Mouse (Mus musculus) urinary bladder, postnatal 14 days (tissue): ENCODE data around the gene 3110082I17Rik.
A peak's percentile ranks its signal among the peaks of the same experiment; 100 is the strongest.

Experiments
- DNase-seq: peaks from one replicate; pipeline ENCODE4 v3.0.0; 2021; ENCODE audit warnings: low spot score

3110082I17Rik gene

DNA sequence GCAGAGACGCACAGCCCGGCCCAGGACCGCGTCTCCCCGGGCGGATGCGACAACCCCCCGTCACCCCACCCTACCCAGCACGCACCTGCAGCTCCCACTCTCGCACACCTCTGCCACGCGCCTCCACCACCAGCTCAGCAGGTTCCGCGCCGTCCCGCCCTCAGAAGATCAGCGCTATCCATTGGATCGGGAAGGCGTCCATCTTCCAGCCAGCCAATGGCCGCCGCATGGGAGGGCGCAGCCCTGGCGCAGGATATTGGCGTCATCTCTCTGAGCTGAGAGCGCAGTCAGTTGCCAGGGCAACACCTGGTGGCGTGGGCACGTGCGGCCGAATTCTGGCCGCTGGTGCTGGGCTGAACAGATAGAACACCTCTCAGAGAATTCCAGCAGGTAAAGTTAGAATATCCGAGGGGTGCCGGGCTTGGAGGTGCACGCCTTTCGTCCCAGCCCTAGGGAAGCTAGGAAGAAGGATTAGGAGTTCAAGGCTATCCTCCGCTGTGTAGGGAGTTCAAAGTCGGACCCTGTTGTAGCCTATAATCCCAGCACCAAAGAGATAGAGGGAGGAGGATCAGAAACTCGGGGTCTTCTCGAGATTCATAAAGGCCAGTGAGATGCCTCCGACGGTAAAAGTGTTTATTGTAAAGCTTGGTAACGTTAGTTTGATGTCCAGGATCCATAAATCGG lies at the start of gene 3110082I17Rik:
Gene 3110082I17Rik (minus strand): TSS at position 144 of the 684 bp plus-strand sequence.
- DNase-seq, result peak; percentile 99

- DNase-seq, result no peak
These were observed 45.9 kb upstream of the 3110082I17Rik start for GRCm38 (mm10) chr5:139506207-139506606.

GRCm38 (mm10) chr5:139505073-139505606 lies 44.8 kb upstream of the 3110082I17Rik start:
- DNase-seq, result peak; percentile 84

GRCm38 (mm10) chr5:139502281-139502680 lies 42.0 kb upstream of the 3110082I17Rik start:
- DNase-seq, result no peak

- no peak for DNase-seq
These were observed 38.5 kb upstream of the 3110082I17Rik start for GRCm38 (mm10) chr5:139498791-139499190.

DNA sequence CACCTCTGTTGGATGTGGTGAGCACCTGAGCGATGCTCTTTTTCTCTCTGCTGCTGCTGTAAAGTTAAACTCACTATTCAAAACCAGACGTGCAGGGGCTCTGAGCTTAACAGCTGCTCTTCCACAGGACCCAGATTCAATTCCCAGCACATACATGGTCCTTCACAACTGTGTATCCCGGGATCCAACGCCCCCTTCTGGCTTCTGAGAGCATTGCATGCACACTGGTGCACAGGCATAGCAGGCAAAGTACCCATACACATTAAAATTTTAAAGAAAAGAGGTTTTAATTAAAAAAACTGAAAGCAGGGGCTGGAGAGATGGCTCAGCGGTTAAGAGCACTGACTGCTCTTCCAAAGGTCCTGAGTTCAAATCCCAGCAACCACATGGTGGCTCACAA lies 36.6 kb upstream of the 3110082I17Rik start:
- no peak for DNase-seq

DNA sequence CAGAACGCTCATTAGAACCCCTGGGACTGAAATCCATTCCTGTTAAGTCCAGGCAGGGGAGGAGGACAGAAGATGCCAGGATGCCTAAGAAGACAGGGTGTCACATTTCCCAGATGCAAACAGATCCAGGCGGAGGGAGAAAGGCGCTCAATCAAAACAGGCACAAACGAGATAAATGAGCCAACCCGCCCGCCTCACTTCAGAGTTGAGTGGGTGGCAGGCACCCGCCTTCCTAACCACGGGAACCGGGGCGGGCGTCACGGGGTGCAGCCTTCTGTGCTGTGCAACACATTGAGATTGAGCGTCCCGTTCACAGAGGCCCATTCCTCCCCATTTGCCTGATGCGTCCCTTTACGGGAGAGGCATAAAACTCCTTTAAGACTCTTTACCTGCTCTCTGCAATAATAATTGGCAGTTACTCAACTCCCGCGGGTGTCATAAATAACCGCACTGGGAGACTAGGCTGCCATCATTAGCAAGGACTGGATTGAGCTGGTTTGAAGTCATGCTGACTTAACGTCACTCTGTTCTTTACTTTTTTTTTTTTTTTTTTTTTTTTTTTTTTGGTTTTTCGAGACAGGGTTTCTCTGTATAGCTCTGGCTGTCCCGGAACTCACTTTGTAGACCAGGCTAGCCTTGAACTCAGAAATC lies 34.8 kb upstream of the 3110082I17Rik start:
- no peak for DNase-seq

DNA sequence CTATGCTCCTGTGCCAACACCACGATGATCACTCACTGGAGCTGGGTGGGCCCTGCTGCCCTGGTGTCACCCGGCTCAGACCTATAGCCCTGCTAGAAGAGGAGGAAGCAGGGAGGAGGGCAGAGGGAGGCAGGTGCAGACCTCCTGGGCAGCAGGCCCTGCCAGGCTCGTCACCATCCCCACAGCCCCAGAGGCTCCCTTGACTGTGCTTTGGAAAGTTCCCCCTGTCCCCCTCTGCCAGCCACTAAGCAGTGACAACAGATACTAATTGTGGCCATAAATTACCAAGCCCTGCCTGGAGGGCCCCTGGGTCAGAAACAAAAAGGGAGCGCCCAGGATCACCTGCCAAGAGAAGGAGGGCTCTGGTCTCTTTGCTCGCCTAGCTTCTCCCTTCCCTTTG lies 33.4 kb upstream of the 3110082I17Rik start:
- no peak for DNase-seq

DNA sequence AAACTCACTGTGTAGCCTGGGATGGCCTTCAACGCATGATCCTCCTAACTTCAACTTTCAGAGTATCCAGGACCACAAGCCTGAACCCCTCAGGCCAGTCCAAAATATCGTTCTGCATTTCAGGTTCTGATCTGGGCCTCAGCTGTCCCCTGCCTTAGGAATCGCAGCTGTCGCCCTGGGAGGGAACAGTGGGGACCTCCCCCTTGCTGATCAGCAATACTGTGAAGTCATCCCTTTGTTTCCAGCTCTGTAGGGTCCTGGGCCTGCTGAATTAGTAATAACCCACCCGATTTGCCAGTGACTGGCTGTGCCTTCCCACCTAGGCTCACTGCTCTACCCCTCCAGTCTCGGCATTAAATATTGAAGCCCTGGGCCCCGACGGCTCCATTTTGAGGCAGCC lies 31.0 kb upstream of the 3110082I17Rik start:
- no peak for DNase-seq

DNA sequence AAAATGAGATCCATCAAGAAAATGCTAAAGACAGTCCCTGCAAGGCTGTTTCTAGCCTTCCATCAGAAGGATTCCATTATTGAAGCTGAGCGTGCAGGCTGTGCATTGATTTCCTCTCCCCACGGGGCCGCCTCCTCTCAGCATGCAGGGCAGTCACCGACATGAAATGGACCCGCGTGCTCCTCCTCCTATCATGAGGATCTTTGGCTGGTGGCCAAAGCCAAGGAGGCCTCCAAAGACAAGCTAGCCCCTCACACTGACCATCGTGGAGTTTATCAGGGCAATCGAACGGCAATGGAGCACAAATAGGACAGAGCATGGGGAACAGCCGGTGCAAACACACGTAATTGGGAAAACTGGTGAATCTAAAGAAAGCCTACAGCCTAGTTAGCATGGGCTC lies 29.8 kb upstream of the 3110082I17Rik start:
- DNase-seq, result no peak

DNA sequence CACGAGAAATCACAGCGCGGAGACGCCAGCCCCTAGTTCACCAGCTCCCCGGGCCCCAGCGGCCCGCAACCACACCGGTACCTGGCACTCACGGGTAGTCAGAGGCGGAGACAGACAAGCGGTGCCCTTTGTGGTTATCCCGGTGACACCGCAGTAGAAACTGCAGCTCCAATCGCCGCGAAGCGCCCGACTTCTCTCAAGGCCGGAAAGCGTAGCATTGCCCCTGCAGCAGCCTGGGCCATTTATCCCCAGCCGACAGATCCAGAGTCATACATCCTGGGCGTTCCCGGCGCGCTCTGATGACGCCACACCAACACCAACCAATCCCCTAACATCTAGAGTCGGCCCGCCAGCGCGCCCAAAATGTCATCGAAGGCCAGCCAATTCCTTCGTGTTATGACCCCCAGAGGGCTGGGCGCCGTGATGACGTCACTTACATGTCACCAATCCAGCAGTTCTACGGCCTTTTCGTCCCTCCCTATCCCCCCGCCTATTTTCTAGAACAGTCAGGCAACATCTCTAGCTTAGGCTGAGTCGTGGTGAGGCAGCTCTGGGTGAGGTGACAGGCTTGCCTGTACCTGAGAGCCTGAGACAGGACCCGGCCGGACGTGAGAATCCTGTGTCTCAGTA lies 24.0 kb upstream of the 3110082I17Rik start, which contains the start of gene Zfand2a:
Gene Zfand2a (minus strand): TSS at position 365 of the 630 bp plus-strand sequence.
- DNase-seq, result peak; percentile 99

- no peak for DNase-seq
These were observed 23.0 kb upstream of the 3110082I17Rik start for GRCm38 (mm10) chr5:139483171-139483848.

- DNase-seq, result peak; percentile 42
These were observed 20.1 kb upstream of the 3110082I17Rik start for GRCm38 (mm10) chr5:139480406-139480805.

GRCm38 (mm10) chr5:139479088-139479487 lies 18.8 kb upstream of the 3110082I17Rik start:
- DNase-seq, result peak; percentile 70

GRCm38 (mm10) chr5:139474741-139475140 lies 14.4 kb upstream of the 3110082I17Rik start:
- no peak for DNase-seq

DNA sequence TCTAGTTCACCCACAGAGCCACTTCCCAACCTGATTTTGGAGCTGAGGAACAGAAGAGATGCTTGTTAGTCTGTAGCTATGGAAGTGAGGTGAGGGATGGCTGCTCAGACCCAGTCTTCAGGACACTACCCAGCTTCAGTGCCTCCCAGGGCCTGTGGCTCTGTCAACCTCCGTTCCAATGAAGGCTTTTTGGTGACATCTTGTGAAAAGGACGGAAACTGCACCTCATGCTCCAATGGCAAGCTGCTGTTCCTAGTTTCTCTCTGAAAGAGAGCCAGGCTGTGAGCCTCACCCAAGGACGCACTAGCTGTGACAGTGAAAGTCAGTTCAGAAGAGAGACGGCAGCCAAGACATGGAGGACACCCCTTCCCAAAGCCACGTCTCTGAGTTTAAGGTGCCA lies 7.7 kb upstream of the 3110082I17Rik start:
- DNase-seq, result no peak

- no peak for DNase-seq
These were observed 6.5 kb upstream of the 3110082I17Rik start for GRCm38 (mm10) chr5:139466801-139467200.

GRCm38 (mm10) chr5:139466373-139466772 lies 6.0 kb upstream of the 3110082I17Rik start:
- no peak for DNase-seq

DNA sequence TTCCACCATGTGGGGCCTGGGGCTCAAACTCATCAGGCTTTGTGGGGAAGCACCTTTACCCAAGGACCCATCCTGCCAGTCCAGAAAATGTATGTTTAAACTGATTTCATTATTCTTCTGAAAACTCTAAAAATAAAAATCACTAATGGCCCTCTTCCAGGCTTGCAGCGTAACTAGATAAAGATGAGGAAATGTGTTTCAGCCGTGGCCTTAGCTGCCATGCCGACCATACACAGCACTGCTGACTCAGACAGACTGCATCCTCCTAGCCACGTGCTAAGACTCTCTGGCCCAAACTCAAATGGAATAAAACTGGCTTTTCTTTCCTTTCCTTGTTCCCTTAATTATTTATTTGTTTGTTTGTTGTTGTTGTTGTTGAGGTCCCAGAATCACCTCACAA lies 4.5 kb upstream of the 3110082I17Rik start:
- no peak for DNase-seq

DNA sequence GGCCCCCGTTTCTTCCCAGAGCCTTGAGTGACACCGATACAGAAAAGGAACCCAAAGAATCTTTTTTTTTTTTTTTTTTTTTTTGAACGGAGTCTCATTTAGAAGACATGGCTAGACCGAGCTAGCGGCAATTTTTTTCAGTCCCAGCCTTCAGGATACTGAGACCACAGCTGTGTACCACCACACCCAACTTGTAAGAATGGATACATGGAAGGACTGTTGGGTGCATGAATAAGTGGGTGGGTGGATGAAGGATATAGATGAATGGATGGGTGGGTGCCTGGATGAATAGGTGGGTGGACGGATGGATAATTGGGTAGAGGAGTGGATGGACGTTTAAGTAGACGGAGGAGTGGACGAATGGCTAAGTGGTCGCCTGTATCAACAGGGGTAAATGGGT lies 389 bp downstream of the 3110082I17Rik start:
- DNase-seq, result no peak

- DNase-seq, result no peak
These were observed 3.1 kb downstream of the 3110082I17Rik start for GRCm38 (mm10) chr5:139457241-139457640.

DNA sequence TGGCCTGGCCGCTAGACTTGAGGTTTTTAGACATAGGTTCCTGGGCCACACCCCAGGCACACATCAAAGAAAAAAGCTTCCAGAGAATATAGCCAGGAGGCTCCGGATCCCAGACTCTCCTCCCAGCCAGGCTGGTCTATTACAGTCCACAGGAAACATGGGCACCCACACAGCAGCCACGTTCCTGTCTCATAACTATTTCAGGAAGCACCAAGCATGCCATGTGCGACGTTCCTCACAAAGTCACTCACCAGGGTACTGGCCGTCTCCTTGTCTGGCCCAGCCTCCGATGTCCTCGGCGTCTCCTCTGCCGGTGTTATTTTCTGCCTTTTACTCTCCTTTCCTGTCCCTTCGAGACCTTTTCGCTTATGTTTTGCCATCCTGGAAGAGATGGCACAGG lies 5.2 kb downstream of the 3110082I17Rik start:
- DNase-seq, result no peak
